Mouse (Mus musculus): Measurements from ENCODE around the gene 1810030O07Rik.

DNA sequence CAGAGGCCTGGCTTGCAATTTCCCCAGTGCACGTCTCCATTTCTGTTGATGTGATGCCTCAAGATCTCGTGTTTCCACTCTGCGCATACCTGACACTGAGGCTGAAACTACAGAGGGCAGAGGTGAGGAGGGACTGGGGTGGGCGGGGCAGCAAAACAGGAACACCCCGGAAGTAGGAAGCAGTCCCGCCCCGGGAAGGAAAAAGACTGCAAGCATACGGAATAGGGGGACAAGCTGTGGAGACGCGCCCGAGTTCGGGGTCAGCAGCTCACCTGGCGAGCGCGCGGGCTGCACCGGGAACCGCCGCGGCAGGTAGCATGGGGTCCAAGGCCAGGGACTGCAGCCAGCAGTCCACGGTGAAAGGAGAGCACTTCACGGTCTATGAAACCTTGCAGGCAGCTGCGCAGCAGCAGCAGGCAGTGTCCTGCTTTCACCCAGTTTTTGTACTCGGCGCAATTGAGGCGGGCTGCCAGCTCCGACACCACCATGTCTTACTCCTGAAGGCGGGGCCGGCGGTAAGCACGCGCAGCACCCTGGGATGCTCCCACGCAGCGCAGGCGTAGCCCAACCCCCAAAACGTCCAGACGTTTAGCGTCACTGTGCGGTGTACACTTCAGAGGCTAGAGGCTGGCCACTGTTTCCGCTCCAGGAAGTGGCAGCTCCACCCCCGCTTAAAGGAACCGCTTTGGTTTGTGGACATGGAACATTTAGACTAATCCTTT is at the start of gene 1810030O07Rik:
- TF ChIP-seq RCOR1 (IDR thresholded peaks at IDR 0.05; ENCODE audit: low read depth, low read length) (no peak; the same call in 1 of the 2 replicates), CTCF (IDR thresholded peaks at IDR 0.05 in 2 of 3, conservative IDR thresholded peaks at IDR 0.05 in 1 of 3; ENCODE audit: control insufficient read depth in 1 of 3, insufficient read depth in 1 of 3, low read depth in 2 of 3, low read length in 3 of 3, poor library complexity in 1 of 3, severe bottlenecking in 1 of 3) (no peak), BHLHE40 (IDR thresholded peaks at IDR 0.05; ENCODE audit: borderline replicate concordance, low read depth, low read length) (no peak), CHD1 (IDR thresholded peaks at IDR 0.05; ENCODE audit: low read depth, low read length) (no peak)

All from MEL (cell line).